Mouse (Mus musculus) megakaryocyte, adult 5-6 weeks (primary cell): ENCODE data around the gene Olfr804. TPM values are rescaled to one million over a fixed set of nuclear protein-coding genes. Genes with fewer than 3 reads are reported as not detected.

Experiments
- ATAC-seq: 2 replicates; pipeline ENCODE4 v1.8.0; 2016; ENCODE audit warnings: mild to moderate bottlenecking, inconsistent platforms; ENCODE audit not compliant: poor library complexity, severe bottlenecking
- total RNA-seq, 2 experiments: library from RNA; stranded (forward) in 1 of 2; stranded (reverse) in 1 of 2; fragments of 153-499, 151-499 nt in 1 of 2; fragments of 221-1000, 200-1000 nt in 1 of 2; gene quantifications; 2 replicates each; pipeline versions ENCODE4 v1.2.3 to v1.2.4; 2015 to 2017

The Olfr804 gene
- total RNA-seq (2015) = not detected in 2 replicates
- not detected in 2 replicates for total RNA-seq (2017)

DNA sequence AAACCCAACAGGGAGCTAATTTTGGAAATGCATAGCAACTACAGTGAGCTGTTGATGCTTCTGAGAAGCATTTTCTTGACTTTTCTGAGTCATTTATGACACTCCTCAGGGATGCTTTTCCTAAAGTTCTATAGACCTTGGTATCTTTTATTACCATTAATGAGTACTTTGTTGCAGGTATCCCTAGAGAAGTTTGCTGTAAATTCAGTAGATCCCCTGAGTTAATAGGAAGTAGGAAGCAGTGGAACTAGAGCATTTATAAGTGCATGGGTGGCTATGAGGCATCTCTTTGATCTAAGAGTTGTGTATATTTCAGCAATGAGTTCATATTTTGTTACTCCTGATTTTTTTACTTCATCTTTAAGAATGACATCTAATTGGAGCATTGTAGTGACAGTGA, at the start of gene Olfr804:
Olfr804 (plus strand) TSS at position 301 of the 400 bp plus-strand sequence.
- ATAC-seq = no peak

DNA sequence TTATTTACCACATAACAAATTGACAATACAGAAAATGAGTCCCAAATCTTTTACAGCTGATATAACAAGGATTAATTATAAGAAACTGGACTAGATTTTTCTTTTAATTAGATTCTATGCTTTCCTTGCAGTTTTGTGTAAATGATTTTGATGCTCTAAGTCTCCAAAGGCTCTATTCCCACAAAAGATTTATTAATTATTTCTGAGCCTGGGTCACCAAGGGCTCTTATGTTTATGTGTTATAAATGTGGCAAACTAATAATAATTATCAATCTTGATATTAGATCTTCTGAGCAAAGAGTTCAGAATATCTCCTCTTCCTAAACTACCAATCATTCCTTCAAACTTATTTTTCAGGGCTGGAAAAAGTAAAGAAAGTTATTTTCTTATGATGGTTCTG, 45.6 kb upstream of the Olfr804 start, which contains the start of gene Olfr800:
Olfr800 (plus strand) TSS at position 301 of the 400 bp plus-strand sequence.
- no peak for ATAC-seq

DNA sequence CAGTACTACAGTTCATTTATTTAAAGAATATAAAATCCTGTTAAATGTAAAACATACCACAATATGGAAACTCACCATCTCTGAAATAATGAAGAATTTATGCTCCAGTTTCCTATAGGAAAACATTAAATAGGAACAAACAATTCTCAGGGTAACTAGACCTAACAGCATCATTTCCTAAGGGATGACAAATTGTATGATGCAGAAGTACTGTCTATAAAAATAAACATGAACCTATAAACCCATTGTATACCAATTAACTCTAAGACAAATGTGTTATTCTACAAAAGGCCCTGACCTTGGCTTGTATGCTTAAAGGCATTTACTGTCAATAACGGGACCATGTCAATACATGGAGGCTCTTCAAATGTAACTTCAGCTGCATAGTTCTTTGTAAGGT, 29.2 kb upstream of the Olfr804 start, which contains the start of gene Olfr801:
Olfr801 (minus strand) TSS at position 101 of the 400 bp plus-strand sequence.
- ATAC-seq = no peak

DNA sequence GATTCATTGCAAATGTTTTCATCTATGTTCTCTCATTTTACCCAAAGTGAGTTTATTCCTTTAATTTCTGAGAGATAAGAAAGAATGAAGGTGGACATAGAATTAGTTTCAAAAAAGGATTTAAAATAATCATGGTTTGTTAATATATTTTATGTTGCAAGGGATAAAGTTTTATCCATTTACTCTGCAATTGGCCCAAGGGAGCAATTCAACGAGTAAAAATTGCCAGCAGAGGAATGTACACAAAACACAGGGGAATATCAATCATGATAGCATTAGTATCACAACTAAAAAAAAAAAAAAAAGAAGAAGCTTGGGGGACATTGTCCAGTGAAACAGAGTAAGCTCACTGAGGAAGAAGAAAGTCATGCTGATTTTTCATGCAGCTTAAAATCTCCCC, 14.9 kb upstream of the Olfr804 start, which contains the start of gene Olfr802:
Olfr802 (minus strand) TSS at position 101 of the 400 bp plus-strand sequence.
- ATAC-seq = no peak

DNA sequence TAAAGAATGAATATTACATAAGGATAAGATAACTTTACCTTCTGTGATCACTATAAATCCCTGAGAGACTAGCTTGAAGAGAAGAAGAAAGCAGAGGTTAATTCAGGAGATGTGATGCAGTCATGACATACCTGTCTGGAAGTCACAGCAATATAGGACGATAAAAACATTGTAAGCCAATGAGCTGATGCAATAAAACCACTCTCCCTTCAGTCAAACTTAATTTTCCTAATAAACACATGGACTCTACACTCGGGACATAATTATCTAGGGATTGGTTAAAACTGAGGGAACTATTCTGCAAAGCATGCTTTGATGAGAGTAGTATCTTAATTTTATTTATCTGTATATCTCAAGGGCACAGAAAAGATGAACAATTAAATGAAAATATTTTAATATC, 8.8 kb upstream of the Olfr804 start, which contains the start of gene Olfr803:
Olfr803 (minus strand) TSS at position 101 of the 400 bp plus-strand sequence.
- ATAC-seq = no peak

DNA sequence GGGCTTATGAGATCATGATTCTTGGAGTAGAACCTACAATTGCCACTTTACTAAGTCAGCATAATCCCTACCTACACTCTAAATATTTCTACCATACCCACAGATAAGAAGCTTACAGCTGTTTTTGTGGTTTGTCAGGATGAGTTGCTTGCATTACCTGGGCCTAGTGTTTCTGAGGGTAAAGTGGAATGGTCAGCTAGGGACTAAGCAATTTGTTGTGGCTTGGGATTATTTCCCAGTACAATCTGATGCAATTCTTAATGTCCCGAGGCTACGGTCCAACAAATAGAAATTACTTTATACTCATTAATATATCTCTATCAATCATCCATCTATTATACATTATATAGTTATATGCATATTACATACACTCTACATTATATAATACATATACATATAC, 26.3 kb downstream of the Olfr804 start, which contains the start of gene Olfr805:
Olfr805 (minus strand) TSS at position 101 of the 400 bp plus-strand sequence.
- no peak for ATAC-seq

DNA sequence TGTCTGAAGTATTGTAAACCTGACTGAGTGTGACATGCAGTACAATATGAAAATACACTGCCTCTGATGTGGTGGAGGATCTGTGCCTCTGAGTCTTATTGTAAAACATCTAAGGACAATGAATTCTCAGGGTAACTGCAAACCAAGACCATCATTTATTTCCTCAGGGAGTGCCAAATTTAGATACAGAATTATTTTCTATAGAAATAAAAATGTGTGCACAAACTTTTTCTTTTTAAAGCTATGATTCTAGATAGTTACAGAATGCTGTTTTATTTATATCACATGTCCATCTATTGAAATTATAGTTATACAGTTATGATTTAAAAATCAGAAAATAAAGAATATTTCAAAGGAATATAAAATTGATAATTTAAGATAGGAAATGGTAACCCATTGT, 38.8 kb downstream of the Olfr804 start, which contains the start of gene Olfr806:
Olfr806 (minus strand) TSS at position 101 of the 400 bp plus-strand sequence.
- no peak for ATAC-seq

DNA sequence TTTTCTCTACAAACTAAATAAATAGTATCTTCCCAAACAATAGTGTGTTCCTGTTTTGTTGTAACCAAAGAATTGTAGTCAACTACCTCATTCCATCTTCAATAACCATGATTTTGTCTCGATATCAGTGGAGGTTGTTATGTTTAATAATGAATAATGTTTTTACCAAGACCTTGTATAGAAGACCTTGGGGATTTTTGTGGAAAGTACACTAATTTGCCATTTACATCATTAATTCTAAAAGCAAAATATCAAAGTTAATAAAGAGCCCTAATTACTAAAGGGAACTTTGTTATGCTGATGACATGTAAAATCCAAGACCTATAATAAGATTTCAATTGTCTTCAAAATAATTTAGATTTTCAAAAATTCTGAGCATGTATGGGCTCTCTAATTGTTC, 54.7 kb downstream of the Olfr804 start, which contains the start of gene Olfr807:
Olfr807 (minus strand) TSS at position 101 of the 400 bp plus-strand sequence.
- no peak for ATAC-seq

Other genes starting within 250 kb of the Olfr804 start
- not detected in 2 replicates for gene Olfr787, start 241.3 kb upstream of the Olfr804 start, total RNA-seq (2015)
- gene Olfr787, start 241.3 kb upstream of the Olfr804 start, total RNA-seq (2017) = not detected in 2 replicates
- gene Olfr788, start 232.2 kb upstream of the Olfr804 start, total RNA-seq (2015) = not detected in 2 replicates
- gene Olfr788, start 232.2 kb upstream of the Olfr804 start, total RNA-seq (2017) = not detected in 2 replicates
- gene Olfr789, start 218.5 kb upstream of the Olfr804 start, total RNA-seq (2015) = not detected in 2 replicates
- not detected in 2 replicates for gene Olfr789, start 218.5 kb upstream of the Olfr804 start, total RNA-seq (2017)
- not detected in 2 replicates for gene Olfr790, start 204.7 kb upstream of the Olfr804 start, total RNA-seq (2015)
- not detected in 2 replicates for gene Olfr790, start 204.7 kb upstream of the Olfr804 start, total RNA-seq (2017)
- gene Olfr791, start 181.4 kb upstream of the Olfr804 start, total RNA-seq (2015) = not detected in 2 replicates
- not detected in 2 replicates for gene Olfr791, start 181.4 kb upstream of the Olfr804 start, total RNA-seq (2017)
- not detected in 2 replicates for gene Olfr792, start 164.0 kb upstream of the Olfr804 start, total RNA-seq (2015)
- gene Olfr792, start 164.0 kb upstream of the Olfr804 start, total RNA-seq (2017) = not detected in 2 replicates
- gene Olfr794, start 135.6 kb upstream of the Olfr804 start, total RNA-seq (2015) = not detected in 2 replicates
- not detected in 2 replicates for gene Olfr794, start 135.6 kb upstream of the Olfr804 start, total RNA-seq (2017)
- gene Olfr796, start 90.6 kb upstream of the Olfr804 start, total RNA-seq (2015) = not detected in 2 replicates
- not detected in 2 replicates for gene Olfr796, start 90.6 kb upstream of the Olfr804 start, total RNA-seq (2017)
- gene Olfr798, start 75.3 kb upstream of the Olfr804 start, total RNA-seq (2015) = not detected in 2 replicates
- not detected in 2 replicates for gene Olfr798, start 75.3 kb upstream of the Olfr804 start, total RNA-seq (2017)
- not detected in 2 replicates for gene Olfr799, start 65.7 kb upstream of the Olfr804 start, total RNA-seq (2015)
- not detected in 2 replicates for gene Olfr799, start 65.7 kb upstream of the Olfr804 start, total RNA-seq (2017)
- not detected in 2 replicates for gene Olfr800, start 45.5 kb upstream of the Olfr804 start, total RNA-seq (2015)
- not detected in 2 replicates for gene Olfr800, start 45.5 kb upstream of the Olfr804 start, total RNA-seq (2017)
- gene Olfr801, start 29.3 kb upstream of the Olfr804 start, total RNA-seq (2015) = not detected in 2 replicates
- gene Olfr801, start 29.3 kb upstream of the Olfr804 start, total RNA-seq (2017) = not detected in 2 replicates
- not detected in 2 replicates for gene Olfr802, start 15.0 kb upstream of the Olfr804 start, total RNA-seq (2015)
- gene Olfr802, start 15.0 kb upstream of the Olfr804 start, total RNA-seq (2017) = not detected in 2 replicates
- not detected in 2 replicates for gene Olfr803, start 8.9 kb upstream of the Olfr804 start, total RNA-seq (2015)
- gene Olfr803, start 8.9 kb upstream of the Olfr804 start, total RNA-seq (2017) = not detected in 2 replicates
- not detected in 2 replicates for gene Olfr805, start 26.2 kb downstream of the Olfr804 start, total RNA-seq (2015)
- gene Olfr805, start 26.2 kb downstream of the Olfr804 start, total RNA-seq (2017) = not detected in 2 replicates
- gene Olfr806, start 38.7 kb downstream of the Olfr804 start, total RNA-seq (2015) = not detected in 2 replicates
- gene Olfr806, start 38.7 kb downstream of the Olfr804 start, total RNA-seq (2017) = not detected in 2 replicates
- gene Olfr807, start 54.6 kb downstream of the Olfr804 start, total RNA-seq (2015) = not detected in 2 replicates
- gene Olfr807, start 54.6 kb downstream of the Olfr804 start, total RNA-seq (2017) = not detected in 2 replicates
- not detected in 2 replicates for gene Olfr808, start 62.3 kb downstream of the Olfr804 start, total RNA-seq (2015)
- not detected in 2 replicates for gene Olfr808, start 62.3 kb downstream of the Olfr804 start, total RNA-seq (2017)
- gene Olfr809, start 71.4 kb downstream of the Olfr804 start, total RNA-seq (2015) = not detected in 2 replicates
- not detected in 2 replicates for gene Olfr809, start 71.4 kb downstream of the Olfr804 start, total RNA-seq (2017)
- not detected in 2 replicates for gene Olfr810, start 91.7 kb downstream of the Olfr804 start, total RNA-seq (2015)
- gene Olfr810, start 91.7 kb downstream of the Olfr804 start, total RNA-seq (2017) = not detected in 2 replicates
- gene Olfr811, start 101.2 kb downstream of the Olfr804 start, total RNA-seq (2015) = not detected in 2 replicates
- not detected in 2 replicates for gene Olfr811, start 101.2 kb downstream of the Olfr804 start, total RNA-seq (2017)
- not detected in 2 replicates for gene Olfr812, start 142.9 kb downstream of the Olfr804 start, total RNA-seq (2015)
- not detected in 2 replicates for gene Olfr812, start 142.9 kb downstream of the Olfr804 start, total RNA-seq (2017)
- not detected in 2 replicates for gene Olfr813, start 152.2 kb downstream of the Olfr804 start, total RNA-seq (2015)
- not detected in 2 replicates for gene Olfr813, start 152.2 kb downstream of the Olfr804 start, total RNA-seq (2017)
- not detected in 2 replicates for gene Olfr814, start 176.6 kb downstream of the Olfr804 start, total RNA-seq (2015)
- gene Olfr814, start 176.6 kb downstream of the Olfr804 start, total RNA-seq (2017) = not detected in 2 replicates
- not detected in 2 replicates for gene Olfr815, start 202.7 kb downstream of the Olfr804 start, total RNA-seq (2015)
- not detected in 2 replicates for gene Olfr815, start 202.7 kb downstream of the Olfr804 start, total RNA-seq (2017)
- not detected in 2 replicates for gene Olfr816, start 212.4 kb downstream of the Olfr804 start, total RNA-seq (2015)
- not detected in 2 replicates for gene Olfr816, start 212.4 kb downstream of the Olfr804 start, total RNA-seq (2017)
- not detected in 2 replicates for gene Olfr818, start 245.9 kb downstream of the Olfr804 start, total RNA-seq (2015)
- gene Olfr818, start 245.9 kb downstream of the Olfr804 start, total RNA-seq (2017) = not detected in 2 replicates